Mouse (Mus musculus) brain, embryonic 14.5 days (tissue): ENCODE measurements around the gene Pm20d2. TPM values are rescaled to one million over a fixed set of nuclear protein-coding genes. Genes with fewer than 3 reads are reported as not detected.
A peak's percentile ranks its signal among the peaks of the same experiment; 100 is the strongest.

ENCODE experiments used
- DNase-seq: peaks from one replicate; pipeline ENCODE4 v3.0.0-alpha.2; 2011; ENCODE audit warnings: low read depth
- CTCF ChIP-seq: fragments of 200-500 bp; IDR thresholded peaks from 2 replicates; pipeline ENCODE4 v1.5.1; 2012; ENCODE audit warnings: inconsistent platforms, mild to moderate bottlenecking, moderate library complexity, borderline replicate concordance; ENCODE audit not compliant: insufficient read depth, insufficient read length; ENCODE audit errors: extremely low read depth
- POLR2A ChIP-seq: fragments of 200-500 bp; IDR thresholded peaks from 2 replicates; pipeline ENCODE4 v1.6.1; 2012; ENCODE audit warnings: mild to moderate bottlenecking, inconsistent platforms, borderline replicate concordance; ENCODE audit not compliant: poor library complexity, insufficient read depth, insufficient read length, severe bottlenecking; ENCODE audit errors: extremely low read depth
- polyA plus RNA-seq: library from polyadenylated mRNA; depleted of rRNA; stranded (reverse); fragments of >200 nt; gene quantifications from 2 replicates; pipeline ENCODE4 v1.2.3, GENCODE M21; 2012; rRNA removed

Pm20d2 gene
- polyA plus RNA-seq, 1 experiment: 3.4 TPM

GRCm38 (mm10) chr4:33152087-33153038 lies 37.2 kb downstream of the Pm20d2 start:
- DNase-seq: no peak
- no peak for TF ChIP-seq CTCF
- TF ChIP-seq POLR2A: no peak

GRCm38 (mm10) chr4:33149150-33149549 lies 40.4 kb downstream of the Pm20d2 start:
- no peak for TF ChIP-seq CTCF
- no peak for TF ChIP-seq POLR2A
- peak; percentile 2 for DNase-seq

GRCm38 (mm10) chr4:33147825-33148224 lies 41.7 kb downstream of the Pm20d2 start:
- peak; percentile 72 for DNase-seq
- TF ChIP-seq POLR2A: no peak
- peak; percentile 61; the same call in 1 of the 2 replicates for TF ChIP-seq CTCF

GRCm38 (mm10) chr4:33146679-33147291 lies 42.8 kb downstream of the Pm20d2 start:
- no peak for TF ChIP-seq CTCF
- TF ChIP-seq POLR2A: no peak
- DNase-seq: peak; percentile 9

- TF ChIP-seq CTCF (no peak), POLR2A (no peak)
- peak; percentile 6 for DNase-seq
These were observed 57.3 kb downstream of the Pm20d2 start, which contains the start of gene Gabrr1 for GRCm38 (mm10) chr4:33132221-33132620. Gene Gabrr1, plus strand, starts transcription at chr4:33132521.

GRCm38 (mm10) chr4:33125409-33126084 lies 64.0 kb downstream of the Pm20d2 start:
- peak; percentile 56 for DNase-seq
- TF ChIP-seq CTCF: no peak
- TF ChIP-seq POLR2A: no peak

- TF ChIP-seq CTCF: peak; percentile 55
- TF ChIP-seq POLR2A: no peak
- peak; percentile 25 for DNase-seq
These were observed 65.0 kb downstream of the Pm20d2 start for GRCm38 (mm10) chr4:33124493-33124892.

Other genes starting within 250 kb of the Pm20d2 start
- gene Ankrd6, start 238.9 kb downstream of the Pm20d2 start, polyA plus RNA-seq: 11.6 and 19.1 TPM in 2 replicates
- 20.4 and 27.0 TPM in 2 replicates for gene Rragd, start 206.7 kb downstream of the Pm20d2 start, polyA plus RNA-seq
- gene Ube2j1, start 158.3 kb downstream of the Pm20d2 start, polyA plus RNA-seq: 36.6 and 46.6 TPM in 2 replicates
- 0.59 and 0.98 TPM in 2 replicates for gene Gabrr2, start 126.7 kb downstream of the Pm20d2 start, polyA plus RNA-seq
- gene Gabrr1, start 57.2 kb downstream of the Pm20d2 start, polyA plus RNA-seq: 0.27 and 0.35 TPM in 2 replicates
- gene Srsf12, start 19.3 kb upstream of the Pm20d2 start, polyA plus RNA-seq: 22.0 and 34.0 TPM in 2 replicates
- gene Pnrc1, start 100.4 kb upstream of the Pm20d2 start, polyA plus RNA-seq: 54.0 and 61.3 TPM in 2 replicates
- gene Rngtt, start 120.6 kb upstream of the Pm20d2 start, polyA plus RNA-seq: 10.4 and 15.0 TPM in 2 replicates